Mouse (Mus musculus): ENCODE measurements around the gene Lnx1.

Gene Lnx1

GRCm38 (mm10) chr5:74702766-74703165 is at the start of gene Lnx1:
Lnx1 (minus strand) TSS chr5:74702912.
- DNase-seq = no peak

GRCm38 (mm10) chr5:74750501-74750900 is 47.8 kb upstream of the Lnx1 start:
- no peak for DNase-seq

GRCm38 (mm10) chr5:74747476-74747875 is 44.8 kb upstream of the Lnx1 start:
- no peak for DNase-seq

- no peak for DNase-seq
Observed at GRCm38 (mm10) chr5:74740951-74741350, 38.2 kb upstream of the Lnx1 start.

GRCm38 (mm10) chr5:74739435-74739834 is 36.7 kb upstream of the Lnx1 start:
- DNase-seq = no peak

GRCm38 (mm10) chr5:74738312-74738711 is 35.6 kb upstream of the Lnx1 start:
- no peak for DNase-seq

GRCm38 (mm10) chr5:74733885-74734558 is 31.3 kb upstream of the Lnx1 start:
- no peak for DNase-seq

- DNase-seq = no peak
Observed at GRCm38 (mm10) chr5:74732613-74733012, 29.9 kb upstream of the Lnx1 start.

- DNase-seq = no peak
Observed at GRCm38 (mm10) chr5:74730601-74731000, 27.9 kb upstream of the Lnx1 start.

GRCm38 (mm10) chr5:74729567-74729966 is 26.9 kb upstream of the Lnx1 start:
- no peak for DNase-seq

GRCm38 (mm10) chr5:74728186-74728585 is 25.5 kb upstream of the Lnx1 start:
- no peak for DNase-seq

GRCm38 (mm10) chr5:74727319-74727718 is 24.6 kb upstream of the Lnx1 start:
- no peak for DNase-seq

GRCm38 (mm10) chr5:74725541-74725940 is 22.8 kb upstream of the Lnx1 start:
- DNase-seq = no peak

GRCm38 (mm10) chr5:74721816-74722215 is 19.1 kb upstream of the Lnx1 start:
- DNase-seq = no peak

- DNase-seq = no peak
Observed at GRCm38 (mm10) chr5:74720661-74721060, 17.9 kb upstream of the Lnx1 start.

- no peak for DNase-seq
Observed at GRCm38 (mm10) chr5:74716165-74716564, 13.5 kb upstream of the Lnx1 start.

GRCm38 (mm10) chr5:74712811-74713210 is 10.1 kb upstream of the Lnx1 start:
- DNase-seq = no peak

GRCm38 (mm10) chr5:74711988-74712387 is 9.3 kb upstream of the Lnx1 start:
- DNase-seq = no peak

GRCm38 (mm10) chr5:74711056-74711455 is 8.3 kb upstream of the Lnx1 start:
- no peak for DNase-seq

- no peak for DNase-seq
Observed at GRCm38 (mm10) chr5:74710181-74710580, 7.5 kb upstream of the Lnx1 start.

GRCm38 (mm10) chr5:74704460-74704790 is 1.7 kb upstream of the Lnx1 start:
- peak; percentile 47 to 49 for DNase-seq

- no peak for DNase-seq
Observed at GRCm38 (mm10) chr5:74703741-74704459, 1.2 kb upstream of the Lnx1 start.

GRCm38 (mm10) chr5:74700918-74701317 is 1.8 kb downstream of the Lnx1 start:
- no peak for DNase-seq

GRCm38 (mm10) chr5:74699673-74700072 is 3.0 kb downstream of the Lnx1 start:
- DNase-seq = no peak

- no peak for DNase-seq
Observed at GRCm38 (mm10) chr5:74697534-74697933, 5.2 kb downstream of the Lnx1 start.

Measured in spleen, adult 18-20 months (tissue).